Mouse (Mus musculus) kidney, adult 8-10 months (tissue): Measurements from ENCODE around the gene Cldn34a.
"Not testable (repeated sequence)": the region's sequence is repeated elsewhere in the genome, so short reads cannot be mapped to it uniquely, and the experiment has no call there.

Experiments used
- DNase-seq, 2 experiments: peaks; one replicate each; pipeline ENCODE4 v3.0.0; 2022

Cldn34a gene

GRCm38 (mm10) chrX:152563034-152563433 lies at the start of gene Cldn34a:
Gene Cldn34a, plus strand, starts transcription at chrX:152563334.
- no peak for DNase-seq

GRCm38 (mm10) chrX:152518611-152519010 lies 44.5 kb upstream of the Cldn34a start:
- DNase-seq, result not testable (repeated sequence)

- no peak for DNase-seq
Observed at GRCm38 (mm10) chrX:152545736-152546135, 17.4 kb upstream of the Cldn34a start.

GRCm38 (mm10) chrX:152548180-152548579 lies 15.0 kb upstream of the Cldn34a start:
- no peak for DNase-seq

DNA sequence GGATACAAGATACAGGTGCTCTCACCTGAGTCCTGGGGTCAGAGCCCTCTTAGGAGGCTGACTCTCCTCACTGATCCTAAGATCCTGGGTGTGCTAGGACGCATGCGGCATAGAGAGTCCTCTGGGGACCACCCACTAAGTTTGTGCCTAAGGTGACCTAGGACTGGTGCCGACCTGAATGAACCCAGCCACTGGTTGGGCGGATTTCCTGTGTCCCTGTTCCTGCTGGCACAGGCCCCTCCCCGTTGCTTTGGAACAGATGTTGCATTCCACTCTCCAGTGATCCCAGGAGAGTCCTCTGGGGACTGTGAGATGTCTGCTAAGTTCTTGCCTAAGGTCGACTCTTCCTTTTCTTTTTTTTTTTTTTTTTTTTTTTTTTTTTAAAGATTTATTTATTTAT lies 5.7 kb upstream of the Cldn34a start:
- no peak for DNase-seq
